Mouse (Mus musculus): Measurements from ENCODE around the gene Irx6.

DNA sequence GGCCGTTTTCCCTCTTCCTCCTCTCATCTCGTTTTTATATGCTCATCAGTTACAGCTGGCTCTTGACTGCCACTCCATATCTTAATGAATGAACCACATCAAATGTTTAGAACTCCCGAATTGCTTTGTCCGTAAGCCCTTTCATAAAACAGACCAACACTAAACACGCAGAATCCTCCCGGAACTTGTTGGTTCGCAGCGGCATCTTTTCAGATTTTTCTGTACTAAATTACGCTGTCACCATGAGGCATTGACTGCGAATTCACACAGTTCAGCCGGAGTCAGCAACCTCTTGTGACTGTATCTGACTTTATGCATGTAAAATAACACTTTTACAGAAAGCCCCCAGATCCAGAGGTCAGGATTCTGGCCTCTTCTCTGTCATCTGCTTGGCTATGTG lies 3.9 kb upstream of the Irx6 start:
- no peak for TF ChIP-seq CTCF (IDR thresholded peaks at IDR 0.05; ENCODE audit: borderline replicate concordance, extremely low read depth, insufficient read depth, insufficient read length)
- TF ChIP-seq POLR2A (IDR thresholded peaks at IDR 0.05; ENCODE audit: borderline replicate concordance, extremely low read depth, insufficient read depth, insufficient read length, poor library complexity, severe bottlenecking), result no peak

Data from brain, embryonic 14.5 days (tissue).